Mouse (Mus musculus) megakaryocyte, embryonic 14.5 days (primary cell): ENCODE results near the gene Pde1c.

Source experiments
- FLI1 ChIP-seq: IDR thresholded peaks from 2 replicates; pipeline ENCODE4 v1.6.1; 2012; ENCODE audit warnings: low read length, inconsistent platforms, mixed read lengths
- GATA1 ChIP-seq: IDR thresholded peaks from 3 replicates; pipeline ENCODE4 v1.6.1; 2012; ENCODE audit warnings: mixed read lengths, low read length, inconsistent platforms, borderline replicate concordance

DNA sequence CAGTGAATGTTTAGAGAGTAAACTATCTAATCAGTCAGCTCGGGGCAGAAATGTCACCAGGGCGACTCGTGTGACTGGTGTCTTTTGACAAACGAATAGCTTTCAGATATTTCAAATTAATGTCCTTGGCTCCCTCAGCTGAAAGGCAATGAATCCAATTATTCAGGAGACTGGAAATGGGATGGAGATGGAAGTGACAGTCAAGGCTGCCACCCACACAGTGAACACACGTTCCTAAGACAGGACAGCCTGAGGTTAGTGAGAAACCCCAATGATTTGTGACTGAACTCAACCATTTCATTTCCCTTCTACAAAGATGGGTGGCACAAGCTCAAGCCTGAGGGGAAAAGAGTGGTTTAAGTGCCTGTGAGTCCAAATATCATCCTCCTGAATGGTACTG, 470.5 kb downstream of the Pde1c start:
- TF ChIP-seq FLI1 (no peak), GATA1 (no peak)
